Mouse (Mus musculus) ES-Bruce4 (cell line): ENCODE results near the gene Dok4.

Experiments
- CTCF ChIP-seq: IDR thresholded peaks from one replicate; pipeline ENCODE4 v1.8.1; 2011; ENCODE audit warnings: low read depth, low read length
- EP300 ChIP-seq: IDR thresholded peaks from 2 replicates; pipeline ENCODE4 v1.6.1; 2011; ENCODE audit warnings: low read depth, low read length; ENCODE audit not compliant: insufficient read depth
- POLR2A ChIP-seq: IDR thresholded peaks from one replicate; pipeline ENCODE4 v1.8.1; 2011; ENCODE audit warnings: low read length; ENCODE audit not compliant: insufficient read depth

DNA sequence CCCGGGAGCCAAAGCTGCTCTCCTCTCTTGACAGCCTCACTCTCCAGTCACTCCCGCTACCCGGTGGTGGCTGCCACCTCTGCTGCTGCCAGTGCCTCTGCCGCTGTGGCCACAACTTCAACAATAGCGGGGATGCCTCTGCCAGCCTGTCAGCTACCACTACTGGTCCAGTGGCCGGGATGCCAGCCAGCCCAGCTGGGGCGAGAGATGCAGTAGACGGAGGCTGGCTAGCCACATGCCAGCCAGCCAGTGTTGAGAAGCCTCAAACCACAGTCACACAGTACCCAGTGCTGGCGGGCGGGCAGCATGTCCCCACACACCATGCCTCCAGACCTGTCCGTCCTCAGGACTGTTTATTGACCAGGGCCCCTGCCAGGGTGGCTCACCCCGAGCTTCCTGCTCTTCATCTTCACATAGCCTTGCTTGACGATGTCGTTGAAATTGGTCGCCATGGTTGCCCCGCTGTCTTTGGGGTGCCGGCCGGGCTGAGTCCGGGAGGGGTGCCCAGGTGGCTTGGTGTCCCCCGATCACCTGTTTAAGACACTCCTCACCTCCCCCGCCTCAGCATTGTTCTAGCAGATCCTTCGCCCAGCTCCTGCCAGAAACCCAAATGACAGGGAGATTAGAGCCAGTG is 5.5 kb downstream of the Dok4 start:
- TF ChIP-seq CTCF (no peak), POLR2A (no peak), EP300 (no peak)
